Mouse (Mus musculus): ENCODE results near the gene Kmt5a.
"Not testable (repeated sequence)": the region's sequence is repeated elsewhere in the genome, so short reads cannot be mapped to it uniquely, and the experiment has no call there.

Kmt5a gene

DNA sequence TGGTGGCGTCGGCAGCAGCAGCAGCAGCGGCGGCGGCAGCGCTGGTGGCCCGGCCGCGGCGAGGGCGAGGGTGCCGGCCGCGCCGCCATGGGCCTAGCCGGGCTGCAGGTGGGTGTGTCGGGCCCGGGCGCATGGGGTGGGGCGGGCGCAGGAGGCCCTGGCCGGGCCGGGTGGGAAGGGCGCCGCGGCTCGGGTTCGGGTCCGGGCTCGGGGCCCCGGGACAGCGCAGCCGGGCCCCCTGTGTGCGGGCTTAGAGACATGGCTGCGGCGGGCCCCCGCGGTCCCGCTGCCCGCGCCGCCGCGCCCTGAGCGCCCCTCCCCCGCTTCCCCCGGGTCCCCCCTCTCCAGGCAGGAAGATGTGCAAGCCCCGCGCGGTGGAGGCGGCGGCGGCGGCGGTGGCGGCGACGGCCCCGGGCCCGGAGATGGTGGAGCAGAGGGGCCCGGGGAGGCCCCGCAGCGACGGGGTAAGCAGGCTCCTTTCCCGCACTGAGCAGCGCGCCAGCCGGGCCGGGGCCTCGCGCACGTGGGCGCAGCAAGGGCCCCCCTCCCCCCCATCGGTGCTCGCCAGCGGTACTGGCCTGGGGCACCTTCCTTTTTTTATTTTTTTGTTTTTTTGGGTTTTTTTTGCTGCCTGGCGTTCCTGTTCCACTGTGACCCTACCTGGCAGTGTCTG, 6.0 kb downstream of the Kmt5a start:
- no peak for DNase-seq (ENCODE audit: low read depth, low spot score)

DNA sequence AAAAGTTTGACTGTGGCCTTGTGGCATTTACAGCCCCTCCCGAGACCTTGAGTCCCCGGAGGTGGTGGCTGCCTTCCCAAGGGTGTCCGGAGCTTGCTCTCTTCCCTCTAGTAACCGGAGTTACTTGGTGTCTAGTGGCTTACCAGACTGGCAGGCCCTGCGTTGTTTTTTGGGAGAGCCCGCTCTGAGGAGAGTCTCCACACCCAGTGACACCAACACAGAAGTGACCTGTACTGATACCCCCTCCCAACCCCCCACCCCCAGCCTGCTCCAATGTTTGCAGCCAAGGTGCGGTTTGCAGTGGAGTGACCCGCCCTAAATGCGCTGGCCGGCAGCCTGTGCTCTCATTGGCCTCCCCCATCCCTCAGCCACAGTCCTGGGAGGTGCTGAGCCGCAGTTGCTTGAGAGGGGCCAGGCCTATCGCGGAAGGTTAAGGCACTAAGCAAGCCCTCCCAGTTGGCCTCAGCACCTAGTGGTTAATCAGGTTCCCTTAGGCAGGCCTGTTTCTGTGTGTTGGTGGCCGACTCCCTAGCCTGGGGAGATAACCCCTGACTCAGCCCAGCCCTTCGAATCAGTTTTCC, 6.7 kb downstream of the Kmt5a start:
- DNase-seq (ENCODE audit: low read depth, low spot score), result no peak

DNA sequence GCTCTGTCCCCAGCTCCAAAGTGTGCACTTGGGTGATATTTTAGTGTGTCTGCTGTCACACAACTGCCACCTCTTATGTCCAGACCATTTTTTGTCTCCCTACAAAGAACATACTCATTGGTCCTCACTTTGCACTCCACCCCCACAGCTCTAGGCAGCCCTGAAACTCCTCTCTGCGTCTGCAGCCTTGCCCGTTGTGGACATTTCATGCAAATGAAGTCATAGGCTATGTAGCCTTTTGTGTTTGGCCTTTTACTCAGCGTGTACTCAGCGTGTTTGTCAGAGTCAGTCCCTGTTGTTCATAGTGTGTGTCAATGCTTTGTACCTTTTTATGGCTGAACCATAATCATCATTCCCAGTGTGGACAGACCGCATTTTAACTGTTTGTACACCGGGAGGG, 9.8 kb downstream of the Kmt5a start:
- no peak for DNase-seq (ENCODE audit: low read depth, low spot score)

DNA sequence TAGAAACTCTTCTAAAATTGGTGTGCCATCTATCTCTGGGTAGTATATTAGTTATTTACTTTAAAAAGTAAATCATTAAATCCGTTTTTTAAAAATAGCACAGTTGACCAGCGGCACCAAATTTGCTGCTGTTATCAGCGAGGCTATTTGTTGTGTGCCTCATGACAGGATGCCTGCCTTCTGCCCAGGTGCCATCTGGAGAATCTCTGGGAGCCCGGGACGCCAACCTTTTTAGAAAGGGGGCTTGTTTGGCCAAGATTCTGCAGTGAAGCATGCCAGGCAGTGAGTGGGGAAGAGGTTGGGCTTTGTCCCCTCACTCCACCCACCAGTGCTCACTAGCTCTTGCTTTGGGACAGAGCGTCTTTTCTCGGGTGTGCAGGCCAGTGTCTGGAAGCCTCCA, 10.3 kb downstream of the Kmt5a start:
- no peak for DNase-seq (ENCODE audit: low read depth, low spot score)

DNA sequence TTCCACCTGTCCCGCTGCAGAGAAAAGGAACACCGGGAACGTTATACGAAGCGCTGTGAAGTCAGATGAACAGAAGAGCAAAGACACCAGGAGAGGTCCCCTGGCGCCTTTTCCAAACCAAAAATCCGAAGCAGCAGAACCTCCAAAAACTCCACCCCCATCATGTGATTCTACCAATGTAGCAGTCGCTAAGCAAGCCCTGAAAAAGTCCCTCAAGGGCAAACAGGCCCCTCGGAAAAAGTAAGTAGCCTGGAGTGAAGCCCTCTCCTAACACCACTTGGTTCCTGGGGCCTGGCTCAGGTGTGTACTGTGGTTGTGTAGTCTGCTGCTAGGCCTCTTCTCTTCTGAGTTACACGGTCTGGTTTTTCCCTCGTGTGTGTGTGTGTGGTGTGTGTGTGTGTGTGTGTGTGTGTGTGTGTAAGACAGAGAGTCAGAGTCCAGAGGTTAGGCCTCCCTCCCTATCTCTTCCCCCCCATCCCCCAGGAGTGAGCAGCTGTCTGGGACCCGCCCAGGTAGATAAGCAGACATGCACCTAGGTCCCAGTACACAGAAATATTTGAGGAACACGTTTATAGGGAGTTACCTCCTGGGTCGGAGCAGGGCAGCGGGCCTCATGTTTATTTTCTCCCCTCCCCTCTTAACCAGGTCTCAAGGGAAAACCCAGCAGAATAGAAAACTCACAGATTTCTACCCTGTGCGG, 11.1 kb downstream of the Kmt5a start:
- no peak for DNase-seq (ENCODE audit: low read depth, low spot score)

DNA sequence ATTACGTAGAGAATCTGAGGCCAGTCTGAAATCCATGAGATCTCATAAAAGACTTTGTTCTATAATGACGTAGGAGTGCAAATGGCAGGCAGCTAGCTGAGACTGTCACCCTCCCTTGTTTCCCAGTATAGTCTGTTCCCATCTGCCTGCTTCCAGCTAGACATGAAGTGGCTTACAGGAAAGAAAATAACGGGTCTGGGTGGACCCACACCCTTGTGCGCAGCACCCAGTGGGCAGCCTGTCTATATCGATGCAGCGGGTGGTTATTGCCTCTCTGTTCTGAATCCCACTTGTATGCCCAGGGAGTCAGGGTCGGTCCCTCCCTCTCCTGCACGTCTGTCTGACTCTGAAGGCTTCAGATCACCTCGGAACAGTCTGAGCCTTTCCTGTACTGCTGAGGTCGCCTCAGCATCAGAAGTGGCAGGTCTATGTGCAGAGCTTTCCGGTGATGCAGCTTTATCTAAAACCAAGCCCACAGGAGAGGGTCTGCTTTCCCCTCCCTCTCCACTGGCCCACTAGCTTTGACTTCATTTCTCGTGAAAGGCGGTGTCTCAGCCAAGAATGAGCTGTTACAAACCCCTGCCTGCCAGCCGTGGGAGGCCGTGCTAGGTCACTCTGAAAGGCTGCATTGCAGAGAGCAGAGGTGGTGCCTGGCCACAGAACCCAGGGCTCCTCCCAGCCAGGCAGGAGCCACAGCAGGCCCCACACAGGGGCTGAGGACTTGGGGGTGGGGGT, 12.9 kb downstream of the Kmt5a start:
- DNase-seq (ENCODE audit: low read depth, low spot score), result no peak

DNA sequence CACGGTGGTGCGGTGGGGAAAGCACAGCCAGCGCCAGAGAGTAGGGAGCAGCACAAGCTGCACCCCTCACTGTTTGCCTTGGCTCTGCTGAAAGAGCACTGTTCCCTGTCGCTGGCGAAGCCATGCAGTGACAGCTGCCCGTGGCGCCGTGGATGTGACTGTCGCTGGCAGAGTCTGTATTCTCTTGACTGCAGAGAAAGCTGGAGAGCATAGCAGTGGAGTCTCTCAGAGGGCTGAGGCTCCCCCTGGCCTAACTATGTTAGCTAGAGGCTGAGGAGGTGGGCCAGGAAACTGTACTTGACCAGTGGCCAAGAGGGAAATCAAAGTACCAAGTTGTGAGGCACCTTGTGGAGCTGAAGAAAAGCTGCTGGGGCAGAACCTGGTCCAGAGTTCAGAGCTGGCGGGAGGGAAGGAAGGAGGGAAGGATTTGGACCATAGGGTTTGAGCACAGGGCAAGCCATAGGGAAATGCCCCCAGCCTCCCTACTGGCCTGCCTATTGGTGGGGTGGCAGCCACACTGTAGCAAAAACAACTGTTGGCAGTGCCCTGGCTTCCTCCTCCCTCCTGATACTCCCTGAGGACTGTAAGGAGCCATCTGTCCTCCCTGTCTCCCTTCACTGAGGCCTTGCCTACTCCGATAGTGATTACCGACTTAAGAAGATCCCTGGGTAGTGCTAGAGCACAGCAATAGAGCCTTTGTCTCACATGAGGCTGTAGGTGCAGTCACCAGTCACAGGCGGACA, 13.8 kb downstream of the Kmt5a start:
- no peak for DNase-seq (ENCODE audit: low read depth, low spot score)

DNA sequence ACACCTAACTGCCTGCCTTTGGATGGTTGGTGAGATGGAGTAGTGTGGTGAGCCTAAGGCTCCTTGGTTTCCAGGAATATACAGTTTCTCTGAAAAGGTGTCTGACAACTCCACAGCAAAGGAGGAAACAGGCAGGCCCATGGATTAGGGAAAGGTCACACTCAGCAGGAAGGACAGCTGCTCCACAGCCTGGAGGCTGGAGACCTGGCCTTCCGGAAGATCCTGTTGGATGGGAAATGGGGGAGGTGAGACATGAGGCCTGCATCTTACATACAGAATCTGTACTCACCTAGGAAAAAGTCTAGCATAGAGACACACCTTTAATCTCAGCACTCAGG, 14.3 kb downstream of the Kmt5a start:
- DNase-seq (ENCODE audit: low read depth, low spot score), result no peak

DNA sequence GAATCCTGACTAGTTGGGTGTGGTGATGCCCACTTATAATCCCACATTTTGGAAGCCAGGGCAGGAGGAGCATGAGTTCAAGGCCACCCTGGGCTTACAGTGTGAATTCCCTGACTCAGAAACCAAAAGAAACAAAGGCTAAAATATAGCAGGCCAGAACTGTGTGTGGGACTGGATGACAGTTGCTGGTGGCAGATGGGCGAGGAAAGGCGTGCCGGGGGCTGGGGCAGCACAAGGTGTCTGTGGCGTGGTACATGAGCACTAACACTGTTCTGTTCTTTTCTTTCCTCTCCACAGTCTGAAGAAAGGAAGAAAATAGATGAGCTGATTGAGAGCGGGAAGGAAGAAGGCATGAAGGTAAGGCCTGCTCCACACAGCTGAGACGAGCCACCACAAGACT, 17.0 kb downstream of the Kmt5a start:
- DNase-seq (ENCODE audit: low read depth, low spot score), result no peak

DNA sequence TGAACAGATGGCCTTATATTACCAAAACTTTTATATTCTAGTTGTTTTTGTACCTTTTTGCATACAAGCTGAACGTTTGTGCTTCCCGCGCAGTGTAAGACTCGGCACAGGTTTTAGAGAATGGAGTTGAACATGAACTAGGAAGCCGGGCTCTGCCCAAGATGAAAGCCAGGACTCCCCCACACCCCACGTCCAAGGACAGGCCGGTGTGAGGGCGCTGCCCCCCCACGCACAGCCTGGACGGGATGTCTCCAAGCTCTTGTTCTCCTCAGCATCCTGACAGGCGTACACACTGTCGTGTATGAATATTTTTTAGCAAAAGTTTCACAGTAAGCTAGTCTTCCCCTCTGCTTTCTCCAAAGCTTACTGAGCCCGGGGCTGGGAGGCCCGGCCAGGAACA, 21.2 kb downstream of the Kmt5a start:
- DNase-seq (ENCODE audit: low read depth, low spot score), result not testable (repeated sequence)

DNA sequence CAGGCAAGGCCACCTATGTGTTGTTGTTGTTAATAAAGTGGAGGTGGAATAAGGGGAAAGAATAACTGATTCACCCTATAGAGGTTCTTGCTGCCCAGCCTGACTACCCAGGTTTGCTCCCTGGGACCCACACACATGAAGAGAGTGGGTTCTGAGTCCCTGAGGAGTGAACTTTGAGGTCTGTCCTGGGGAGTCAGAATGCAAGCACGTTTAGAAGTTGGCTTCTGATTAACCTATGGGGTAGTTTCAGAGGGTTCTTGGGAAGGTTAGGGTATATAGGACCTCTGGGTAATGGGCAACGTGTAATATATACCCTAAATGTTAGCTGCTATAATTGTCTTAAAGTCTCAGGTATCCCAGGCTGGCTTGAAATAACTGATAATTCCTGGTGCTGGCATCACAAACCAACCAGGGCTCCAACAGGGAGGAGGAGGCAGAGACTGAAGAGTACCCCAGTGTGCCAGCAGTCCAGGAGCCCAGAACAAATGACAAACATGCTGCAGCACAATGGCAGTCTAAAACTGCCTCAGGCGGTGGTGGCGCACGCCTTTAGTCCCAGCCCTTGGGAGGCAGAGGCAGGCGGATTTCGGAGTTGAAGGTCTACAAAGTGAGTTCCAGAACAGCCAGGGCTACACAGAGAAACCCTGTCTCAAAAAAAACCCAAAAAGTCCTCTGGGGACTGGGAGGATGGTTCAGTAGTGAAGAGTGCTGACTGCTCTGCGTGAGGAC, 22.7 kb downstream of the Kmt5a start:
- no peak for DNase-seq (ENCODE audit: low read depth, low spot score)

DNA sequence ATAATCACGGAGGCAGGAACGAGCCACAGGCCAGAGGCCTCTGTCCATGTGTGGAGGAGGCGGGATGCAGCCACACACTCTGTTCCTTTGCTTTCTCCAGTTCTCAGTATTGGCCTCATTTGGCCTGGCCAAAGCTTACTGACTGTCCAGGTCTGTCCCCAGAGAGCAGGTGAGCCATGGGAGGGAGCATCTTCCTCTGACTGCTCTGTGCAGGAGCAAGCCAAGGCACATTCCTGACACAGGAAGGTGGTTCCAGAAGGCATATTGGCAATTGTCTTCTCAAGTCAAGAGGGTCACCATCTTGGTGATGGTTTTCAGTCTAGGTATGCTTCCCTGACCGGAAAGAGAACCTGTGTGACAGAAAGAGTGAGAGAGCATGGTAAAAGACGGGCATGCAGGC, 23.7 kb downstream of the Kmt5a start:
- DNase-seq (ENCODE audit: low read depth, low spot score), result no peak

DNA sequence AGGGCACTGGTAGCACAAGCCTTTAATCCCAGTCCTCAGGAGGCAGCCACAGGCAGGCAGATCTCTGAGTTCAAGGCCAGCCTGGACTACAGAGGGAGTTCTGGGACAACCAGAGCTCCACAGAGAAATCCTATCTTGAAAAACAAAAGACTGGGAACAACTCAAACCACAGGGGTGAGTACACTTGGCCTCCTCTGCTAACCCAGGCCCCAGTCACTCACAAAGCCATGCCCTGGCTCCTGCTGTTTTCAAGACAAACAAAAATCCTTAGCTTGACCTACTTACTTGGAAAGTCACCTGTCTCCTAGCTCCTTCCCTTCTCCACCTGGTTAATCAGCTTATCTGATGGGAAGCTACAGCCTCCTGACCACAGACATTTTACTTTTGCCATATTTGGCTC, 25.2 kb downstream of the Kmt5a start:
- DNase-seq (ENCODE audit: low read depth, low spot score), result no peak

DNA sequence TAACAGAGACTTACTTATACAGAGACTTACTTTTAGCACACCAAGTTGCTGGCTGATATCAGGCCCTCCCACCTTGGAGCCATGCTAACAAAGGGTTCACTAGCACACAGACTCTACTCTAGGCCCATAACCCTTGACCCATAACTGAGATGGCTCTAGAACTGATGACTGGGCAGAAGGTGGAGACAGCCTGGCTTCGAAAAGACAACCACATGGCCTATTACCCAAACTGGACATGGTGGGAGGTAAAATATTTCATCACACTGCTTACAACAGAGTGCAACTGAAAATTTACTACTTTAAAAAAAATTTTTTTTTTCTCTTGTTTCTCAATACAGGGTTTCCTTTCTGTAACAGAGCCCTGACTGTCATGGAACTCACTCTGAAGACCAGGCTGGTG, 28.0 kb downstream of the Kmt5a start:
- no peak for DNase-seq (ENCODE audit: low read depth, low spot score)

DNA sequence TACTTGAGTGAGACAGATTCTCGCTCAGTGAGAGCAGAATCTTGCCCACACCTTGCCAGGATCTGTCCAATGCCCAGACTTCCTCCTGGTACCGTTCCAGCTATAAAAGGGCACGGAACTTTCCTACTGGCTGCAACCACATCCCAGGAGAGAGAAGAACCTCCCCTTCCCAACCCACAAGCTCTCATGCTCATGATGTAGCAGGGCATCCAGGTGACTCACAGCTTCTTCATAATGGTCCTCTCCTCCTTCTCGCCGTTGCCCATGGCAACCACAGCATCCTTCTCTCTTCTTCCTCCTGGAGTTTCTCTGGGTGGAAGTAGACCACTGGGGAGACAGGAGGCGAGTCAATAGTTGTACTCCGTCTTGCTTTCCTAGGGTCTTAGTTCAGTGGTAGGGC, 28.6 kb downstream of the Kmt5a start:
- no peak for DNase-seq (ENCODE audit: low read depth, low spot score)

DNA sequence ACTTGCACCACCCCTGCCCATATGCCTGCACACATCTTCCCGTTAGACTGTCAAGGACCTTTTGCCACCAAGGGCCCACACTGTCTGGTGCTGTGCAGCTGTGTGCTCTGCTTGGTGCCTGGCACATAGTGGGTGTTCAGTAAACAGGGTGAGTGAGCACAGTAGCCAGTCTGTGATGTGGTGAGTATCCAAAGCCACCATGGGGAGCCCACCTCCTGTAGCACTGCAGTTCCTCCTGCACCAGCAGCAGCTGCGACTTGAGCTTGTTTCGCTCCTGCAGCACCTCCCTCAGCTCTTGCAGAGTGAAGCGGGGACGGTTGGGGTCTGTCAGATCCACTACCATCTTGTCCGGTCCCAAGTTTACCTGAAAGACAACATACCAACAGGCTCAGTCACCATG, 29.8 kb downstream of the Kmt5a start:
- DNase-seq (ENCODE audit: low read depth, low spot score), result no peak

DNA sequence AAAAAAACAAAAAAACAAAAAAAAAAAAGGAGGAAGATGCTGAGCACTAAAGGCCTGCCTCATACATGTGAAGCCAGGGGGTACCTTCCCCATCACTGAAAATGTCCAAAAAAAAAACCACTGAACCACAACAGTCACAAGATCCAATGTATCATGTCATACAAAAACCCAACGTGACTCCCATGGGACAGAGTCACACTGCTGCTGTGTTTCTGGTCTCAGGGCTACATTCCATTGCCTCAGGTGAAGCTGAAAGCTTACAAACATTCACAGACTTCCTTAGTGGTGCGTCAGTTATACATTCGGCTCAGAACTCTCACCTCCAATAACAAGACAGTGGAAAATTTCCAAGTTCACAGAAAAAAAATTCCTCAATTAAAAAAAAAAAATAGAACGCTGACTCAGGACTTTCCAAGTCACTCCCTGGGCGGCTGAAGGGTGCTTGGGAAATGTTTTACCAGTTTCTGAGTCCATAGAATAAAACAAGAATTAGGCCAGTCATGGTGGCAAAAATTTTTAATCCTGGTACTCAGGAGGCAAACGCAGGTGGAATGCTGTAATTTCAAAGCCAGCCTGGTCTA, 31.0 kb downstream of the Kmt5a start:
- DNase-seq (ENCODE audit: low read depth, low spot score), result no peak

DNA sequence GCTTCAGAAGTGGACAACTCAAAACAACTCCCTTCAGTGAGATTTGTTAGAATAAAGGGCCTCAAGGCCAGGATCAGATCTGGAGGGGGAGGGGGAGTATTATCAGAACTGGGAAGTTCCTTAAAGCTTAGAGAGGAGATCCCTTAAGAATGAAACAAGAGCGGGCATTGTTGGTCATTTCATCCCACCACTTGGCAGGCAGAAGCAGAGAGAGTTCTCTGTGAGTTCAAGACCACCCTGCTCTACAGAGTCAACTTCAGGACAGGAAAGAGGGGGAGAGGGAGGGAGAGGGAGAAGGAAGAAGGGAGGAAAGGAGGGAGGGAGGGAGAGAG, 39.1 kb downstream of the Kmt5a start:
- no peak for DNase-seq (ENCODE audit: low read depth, low spot score)

DNA sequence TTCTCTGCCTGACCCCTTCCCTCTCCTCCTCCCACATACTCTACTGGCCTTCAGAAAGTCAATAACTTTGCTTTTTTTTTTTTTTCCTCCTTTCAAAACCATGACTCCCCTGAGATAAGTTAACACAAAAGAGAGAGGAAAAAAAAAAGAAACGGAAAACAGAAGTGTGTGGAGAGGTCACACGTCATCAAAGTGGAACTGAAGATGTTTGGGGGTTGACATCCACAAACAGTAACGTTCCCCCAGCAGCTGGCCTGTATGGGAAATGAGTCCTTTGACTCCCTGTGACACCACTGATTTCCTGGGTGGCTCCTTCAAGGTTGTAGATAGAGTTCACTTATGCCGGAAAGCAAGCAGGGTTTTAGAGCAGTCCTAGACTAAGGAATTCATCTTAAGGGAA, 40.4 kb downstream of the Kmt5a start:
- no peak for DNase-seq (ENCODE audit: low read depth, low spot score)

DNA sequence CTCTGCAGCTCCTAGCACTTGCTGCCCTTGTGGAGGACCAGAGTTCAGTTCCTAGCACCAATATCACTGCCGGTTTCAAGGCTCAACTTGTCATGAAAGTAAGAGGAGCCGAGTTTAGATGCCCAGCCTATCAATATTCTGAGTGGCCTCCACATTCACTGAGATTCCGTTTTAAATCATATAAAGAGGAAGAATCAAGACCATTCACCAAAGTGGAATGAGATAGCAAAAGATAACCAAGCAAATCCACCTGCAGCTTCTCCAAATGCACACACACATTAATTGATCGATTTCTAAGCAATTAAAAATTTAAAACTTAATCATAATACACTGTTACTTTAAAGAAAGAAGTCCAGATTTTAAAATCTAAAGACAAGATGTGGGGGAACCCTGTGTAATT, 42.0 kb downstream of the Kmt5a start:
- no peak for DNase-seq (ENCODE audit: low read depth, low spot score)

DNA sequence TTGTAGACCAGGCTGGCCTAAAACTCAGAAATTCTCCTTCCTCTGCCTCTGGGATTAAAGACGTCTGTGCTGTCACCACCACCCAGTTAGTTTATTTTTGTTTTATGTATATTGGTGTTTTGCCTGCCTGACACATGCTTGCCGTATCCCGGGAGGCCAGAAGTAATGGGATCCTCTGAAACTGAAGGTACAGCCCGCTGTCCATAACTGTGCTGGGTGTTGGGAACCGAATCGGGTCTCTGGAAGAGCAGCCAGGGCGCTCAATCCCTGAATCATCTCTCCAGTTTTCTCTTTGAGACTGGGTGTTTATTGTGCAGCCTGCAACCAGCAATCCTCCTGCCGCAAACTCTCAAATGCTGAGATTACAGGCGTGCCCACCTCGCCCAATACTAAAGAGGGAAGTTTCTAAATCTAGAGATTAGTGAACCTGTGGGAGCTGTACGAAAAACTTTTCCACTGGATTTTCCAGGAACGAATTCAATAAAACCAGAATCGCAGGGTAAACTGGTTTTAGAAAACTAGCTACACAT, 42.8 kb downstream of the Kmt5a start:
- peak; percentile 26 for DNase-seq (ENCODE audit: low read depth, low spot score)

All from WW6 (cell line).